Mouse (Mus musculus) B cell, adult (primary cell): Measurements from ENCODE around the gene Dnajc28. TPM values are rescaled to one million over a fixed set of nuclear protein-coding genes. Genes with fewer than 3 reads are reported as not detected.

ENCODE experiments used
- total RNA-seq: library from RNA; stranded (reverse); gene quantifications from 4 replicates; pipeline ENCODE4 v1.2.4, GENCODE M21; 2023; ENCODE audit not compliant: inconsistent age

Dnajc28 gene
- 0.48 to 2.8 TPM (median 1.4 TPM) in 4 replicates for total RNA-seq

GRCm38 (mm10) chr16:91618511-91619501 lies at the start of gene Dnajc28:
Gene Dnajc28, minus strand, starts transcription at chr16:91619026.

DNA sequence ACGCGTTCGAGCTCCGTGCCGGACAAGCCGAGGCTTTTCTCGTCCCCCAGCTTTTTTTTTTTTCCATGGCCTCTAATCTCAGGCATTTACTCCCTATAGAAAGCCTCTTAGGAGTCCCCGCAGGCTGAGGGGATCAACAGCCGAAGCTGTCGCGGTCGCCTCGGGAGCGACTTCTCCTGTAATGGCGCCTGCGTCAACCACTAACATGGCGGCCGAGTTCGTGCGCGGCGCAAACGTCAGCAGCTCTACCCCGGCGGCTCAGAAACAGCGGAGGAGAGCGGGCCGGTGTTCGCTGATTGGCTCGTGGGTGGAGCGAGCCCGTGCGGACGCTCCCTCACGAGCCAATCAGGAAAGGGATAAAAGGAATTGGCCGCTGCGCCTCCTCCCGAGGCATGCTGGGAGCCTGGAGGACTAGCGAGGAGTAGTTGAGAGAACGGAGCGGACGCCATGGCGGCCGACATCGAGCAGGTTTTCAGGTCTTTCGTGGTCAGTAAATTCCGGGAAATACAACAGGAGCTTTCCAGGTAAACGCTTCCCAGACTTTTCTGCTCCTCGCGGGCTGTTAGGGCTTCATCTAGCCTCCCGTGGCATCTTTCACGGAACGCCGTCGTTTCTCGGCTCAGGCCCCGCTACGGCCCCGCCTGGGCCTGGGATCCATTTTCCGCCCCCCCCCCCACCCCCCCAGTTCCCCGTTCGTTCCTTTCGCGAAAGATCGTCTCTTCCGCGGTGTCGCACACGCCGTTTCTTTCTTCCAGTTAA lies 28.8 kb upstream of the Dnajc28 start, which contains the start of gene Son:
Son (plus strand) TSS at position 46 of the 759 bp plus-strand sequence.

GRCm38 (mm10) chr16:91646681-91647419 lies 28.0 kb upstream of the Dnajc28 start, which contains the start of gene Gart:
Gene Gart, minus strand, starts transcription at chr16:91646952.

DNA sequence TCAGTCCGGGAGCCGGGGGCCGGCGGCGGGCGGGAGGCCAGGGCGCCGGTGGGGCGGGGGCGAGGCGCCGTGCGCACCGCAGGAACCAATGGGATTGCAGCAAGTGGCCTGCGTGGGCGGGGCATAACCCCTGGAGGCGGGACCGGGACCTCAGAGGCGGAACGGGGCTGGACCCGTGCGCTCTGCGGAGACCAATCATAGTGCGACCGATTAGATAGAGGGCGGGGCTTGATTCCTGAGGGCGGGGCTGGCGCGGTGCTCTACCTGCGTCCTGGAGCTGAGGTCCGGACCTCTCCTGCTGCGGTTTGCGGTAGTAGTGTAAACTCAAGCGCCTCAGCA lies 21.2 kb downstream of the Dnajc28 start, which contains the start of gene Tmem50b:
Tmem50b (minus strand) TSS at position 129 of the 339 bp plus-strand sequence.

Other genes starting within 250 kb of the Dnajc28 start
- gene Ifnar2, start 246.2 kb downstream of the Dnajc28 start, total RNA-seq, result 46.4 to 52.8 TPM (median 49.8 TPM) in 4 replicates
- gene Gm21970, start 227.3 kb downstream of the Dnajc28 start, total RNA-seq, result not detected in 4 replicates
- 89.3 to 102 TPM (median 92.4 TPM) in 4 replicates for gene Il10rb, start 212.9 kb downstream of the Dnajc28 start, total RNA-seq
- 135 to 157 TPM (median 152 TPM) in 4 replicates for gene Ifnar1, start 133.8 kb downstream of the Dnajc28 start, total RNA-seq
- 45.6 to 60.3 TPM (median 54.5 TPM) in 4 replicates for gene Ifngr2, start 72.0 kb downstream of the Dnajc28 start, total RNA-seq
- 34.2 to 37.6 TPM (median 36.5 TPM) in 4 replicates for gene Tmem50b, start 21.2 kb downstream of the Dnajc28 start, total RNA-seq
- 76.4 to 88.1 TPM (median 82.4 TPM) in 4 replicates for gene Gart, start 27.9 kb upstream of the Dnajc28 start, total RNA-seq
- 501 to 548 TPM (median 535 TPM) in 4 replicates for gene Son, start 28.5 kb upstream of the Dnajc28 start, total RNA-seq
- 72.4 to 97.6 TPM (median 81.4 TPM) in 4 replicates for gene Donson, start 69.7 kb upstream of the Dnajc28 start, total RNA-seq
- gene Cryzl1, start 109.9 kb upstream of the Dnajc28 start, total RNA-seq, result 43.3 to 58.0 TPM (median 45.5 TPM) in 4 replicates
- gene Itsn1, start 110.3 kb upstream of the Dnajc28 start, total RNA-seq, result 14.6 to 22.5 TPM (median 19.2 TPM) in 4 replicates